Mouse (Mus musculus) T-helper 17 cell (primary cell): ENCODE results near the gene Mbd3.
"Not testable (repeated sequence)": the region's sequence is repeated elsewhere in the genome, so short reads cannot be mapped to it uniquely, and the experiment has no call there.

Experiments
- in situ Hi-C, 2 experiments: fragments of 300-600 bp; cut with MboI, MseI; formaldehyde crosslinking; loops; 1 replicate in 1 of 2; 2 replicates in 1 of 2; pipeline ENCODE4 v1.15.1; 2025; ENCODE audit warnings: high pct_unique_total_duplicates in 2 of 2

Gene Mbd3

DNA sequence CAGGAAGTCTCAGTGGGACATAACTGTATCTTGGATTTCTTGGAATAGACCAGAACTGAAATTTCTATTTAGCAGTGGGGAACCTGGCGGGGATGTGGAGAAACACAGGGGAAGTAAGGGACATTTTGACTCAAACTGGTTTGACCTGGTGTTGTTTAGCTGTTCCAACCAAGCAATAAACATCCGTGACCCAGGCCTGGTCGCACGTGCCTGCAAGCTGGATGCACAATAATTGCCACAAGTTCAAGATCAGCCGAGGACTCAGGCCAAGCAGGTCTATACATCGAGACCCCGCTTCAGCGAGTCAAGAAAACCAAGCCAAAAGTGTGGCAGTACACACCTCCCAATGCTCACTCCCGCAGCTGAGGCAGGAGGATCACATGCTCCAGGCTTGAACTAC lies 27.4 kb downstream of the Mbd3 start:
- in situ Hi-C loops: loop anchor here in 1 of 2 experiments (5.0 kb wide), 1 partner anchor 35 kb away; no protein-coding TSS in a partner anchor

- in situ Hi-C loops: loop anchor here in 1 of 2 experiments (5.0 kb wide), 1 partner anchor 34 kb away; no protein-coding TSS in a partner anchor
These were observed 27.9 kb downstream of the Mbd3 start for GRCm38 (mm10) chr10:80371411-80371966.

GRCm38 (mm10) chr10:80369995-80370747 lies 29.2 kb downstream of the Mbd3 start:
- in situ Hi-C loops: loop anchor here in 1 of 2 experiments (5.0 kb wide), 1 partner anchor 33 kb away; no protein-coding TSS in a partner anchor

DNA sequence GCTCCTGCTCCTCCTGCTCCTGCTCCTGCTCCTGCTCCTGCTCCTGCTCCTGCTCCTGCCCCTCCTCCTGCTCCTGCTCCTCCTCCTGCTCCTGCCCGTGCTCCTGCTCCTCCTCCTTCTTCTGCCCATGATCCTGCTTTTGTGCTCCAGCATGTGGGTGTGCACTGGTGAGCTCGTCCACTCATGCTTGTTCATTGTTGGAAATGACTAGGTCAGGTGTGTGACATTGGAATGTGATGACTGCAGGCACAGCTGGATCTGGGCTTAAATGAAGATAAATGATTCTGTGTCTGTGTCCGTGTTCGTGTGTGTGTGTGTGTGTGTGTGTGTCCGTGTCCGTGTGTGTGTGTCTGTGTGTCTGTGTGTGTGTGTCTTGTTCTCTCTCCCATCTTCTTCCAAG lies 31.0 kb downstream of the Mbd3 start:
- in situ Hi-C loops: no loop called here

- in situ Hi-C loops: no loop called here
These were observed 31.4 kb downstream of the Mbd3 start for GRCm38 (mm10) chr10:80367954-80368353.

- in situ Hi-C loops: no loop called here
These were observed 33.6 kb downstream of the Mbd3 start for GRCm38 (mm10) chr10:80365736-80366135.

DNA sequence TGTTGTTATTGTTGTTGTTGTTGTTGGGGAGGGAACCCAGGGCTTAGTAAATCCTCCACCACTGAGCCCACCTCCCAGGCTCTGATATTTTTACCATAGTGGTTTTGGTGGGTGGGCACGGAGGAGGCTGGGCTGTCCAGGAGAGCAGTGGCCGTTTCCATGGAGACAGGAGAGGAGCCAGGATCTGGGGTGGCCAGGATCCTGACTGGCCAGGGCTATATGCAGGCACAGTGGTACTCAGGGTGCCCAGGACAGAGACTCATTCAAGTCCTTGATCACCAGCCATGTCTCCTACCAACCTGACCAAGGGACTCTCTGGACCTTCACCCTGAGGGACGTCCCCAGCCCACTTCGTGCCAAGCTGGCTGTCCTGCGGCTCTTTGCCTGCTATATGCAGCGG lies 35.6 kb downstream of the Mbd3 start:
- in situ Hi-C loops: no loop called here

- in situ Hi-C loops: no loop called here
These were observed 41.2 kb downstream of the Mbd3 start for GRCm38 (mm10) chr10:80357994-80358639.

DNA sequence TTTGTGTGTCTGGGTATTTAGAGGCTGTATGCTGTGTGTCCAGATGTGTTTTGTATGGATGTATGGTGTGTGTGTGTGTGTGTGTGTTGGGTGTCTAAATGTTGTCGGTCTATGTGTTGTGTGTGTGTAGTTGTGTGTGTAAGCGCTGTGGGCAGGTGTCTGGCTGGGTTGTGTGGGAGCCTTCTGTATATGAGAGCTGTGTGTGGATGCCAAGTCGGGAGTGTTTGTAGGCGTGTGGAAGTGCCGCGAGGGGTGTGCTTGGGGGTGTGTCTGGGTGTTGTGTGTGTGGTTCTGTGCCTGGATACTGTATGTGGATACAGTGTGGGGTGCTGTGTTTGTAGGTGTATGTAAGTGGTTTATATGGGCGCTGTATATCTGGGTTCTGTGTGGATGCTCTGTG lies 42.0 kb downstream of the Mbd3 start:
- in situ Hi-C loops: no loop called here

- in situ Hi-C loops: no loop called here
These were observed 42.6 kb downstream of the Mbd3 start for GRCm38 (mm10) chr10:80356737-80357136.

GRCm38 (mm10) chr10:80356001-80356682 lies 43.2 kb downstream of the Mbd3 start, which contains the start of gene Plk5:
Plk5 (plus strand) TSS chr10:80356459.
- in situ Hi-C loops: no loop called here

- in situ Hi-C loops: no loop called here
These were observed 43.9 kb downstream of the Mbd3 start for GRCm38 (mm10) chr10:80355431-80355830.

DNA sequence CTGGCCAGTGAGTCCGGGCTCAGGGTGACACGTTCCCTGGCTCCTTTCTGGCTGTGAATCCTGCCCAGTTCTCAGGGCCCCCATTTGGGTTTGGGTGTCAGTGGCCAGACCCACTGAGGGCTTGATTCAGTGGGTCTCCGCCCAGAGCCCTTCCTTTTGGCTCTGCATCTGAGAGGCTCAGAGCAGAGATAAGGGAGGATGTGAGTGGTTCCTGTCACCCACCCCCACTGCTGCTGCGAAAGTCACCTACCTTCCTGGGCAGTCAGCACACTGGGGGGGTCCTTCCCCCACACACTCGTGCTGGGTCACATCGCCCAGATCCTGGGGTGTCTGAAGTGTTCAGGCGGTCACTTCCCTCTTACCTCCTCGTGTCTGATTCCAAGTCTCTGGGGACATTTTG lies 46.6 kb downstream of the Mbd3 start:
- in situ Hi-C loops: no loop called here

GRCm38 (mm10) chr10:80351896-80352295 lies 47.5 kb downstream of the Mbd3 start:
- in situ Hi-C loops: no loop called here

GRCm38 (mm10) chr10:80350292-80350691 lies 49.1 kb downstream of the Mbd3 start:
- in situ Hi-C loops: no loop called here

DNA sequence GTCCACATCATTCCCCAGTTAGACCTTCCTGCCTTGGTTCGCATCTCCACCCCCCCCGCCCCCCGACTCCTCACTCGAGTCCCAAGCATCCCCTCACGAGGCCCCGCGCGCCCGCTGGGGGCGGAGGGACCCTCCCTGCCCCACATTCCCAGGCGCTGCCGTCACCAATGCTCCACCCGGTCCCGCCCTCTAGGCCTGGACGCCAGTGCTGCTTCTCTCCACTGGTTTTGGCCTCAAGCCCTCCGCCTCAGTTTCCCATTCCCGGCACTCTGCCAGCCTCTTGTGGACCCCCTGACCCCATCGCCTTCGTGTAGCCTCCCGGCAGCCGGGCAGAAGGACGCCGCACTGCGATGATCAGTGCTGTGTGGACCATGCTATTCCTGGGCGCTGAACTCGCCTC lies 50.4 kb downstream of the Mbd3 start:
- in situ Hi-C loops: no loop called here

GRCm38 (mm10) chr10:80348244-80348781 lies 51.0 kb downstream of the Mbd3 start, which contains the start of gene Adamtsl5:
Adamtsl5 (minus strand) TSS chr10:80348412.
- in situ Hi-C loops: no loop called here

- in situ Hi-C loops: no loop called here
These were observed 51.8 kb downstream of the Mbd3 start for GRCm38 (mm10) chr10:80347514-80347967.

- in situ Hi-C loops: not testable (repeated sequence)
These were observed 53.4 kb downstream of the Mbd3 start for GRCm38 (mm10) chr10:80345929-80346328.

GRCm38 (mm10) chr10:80345122-80345521 lies 54.2 kb downstream of the Mbd3 start:
- in situ Hi-C loops: no loop called here

DNA sequence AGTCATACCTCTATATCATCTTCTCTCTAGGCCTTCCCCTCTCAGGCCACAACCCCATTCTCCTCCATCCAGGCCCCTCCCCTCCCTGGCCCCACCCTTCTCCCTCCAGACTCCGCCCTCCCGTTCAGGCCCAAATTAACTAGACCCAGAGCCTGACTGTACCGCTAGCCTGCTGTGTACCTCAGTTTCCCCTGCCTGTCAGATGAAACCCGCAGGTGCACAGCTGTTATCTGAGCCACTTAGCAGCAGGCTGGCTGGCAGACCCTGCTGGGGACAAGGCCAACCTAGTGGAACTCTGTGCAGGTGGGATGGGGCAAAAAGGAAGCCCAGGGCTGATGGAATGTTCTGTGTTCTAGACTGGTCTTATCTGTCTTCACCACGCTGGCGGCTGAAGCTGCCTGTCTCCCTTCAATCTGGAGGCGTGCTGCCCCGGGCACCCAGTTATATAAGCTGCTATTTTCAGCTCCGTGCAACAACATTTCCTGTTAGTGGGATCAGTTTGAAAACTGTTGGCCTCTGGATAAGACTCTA lies 55.2 kb downstream of the Mbd3 start:
- in situ Hi-C loops: no loop called here
